ENCODE assay signal across 8 mouse cellular contexts in genomic region chr6:72900952-72901351, GRCm38 (mm10). TPM values are rescaled to one million over a fixed set of nuclear protein-coding genes. Genes with fewer than 3 reads are reported as not detected.
DNase-seq lines count a peak whose midpoint lies in the region; ATAC-seq and TF ChIP-seq lines count a peak whose summit lies in the region.

No protein-coding gene starts in this region.

- peak overlapping the region; percentile 98 for H3K4me3 ChIP-seq in lung, embryonic 14.5 days (ENCODE audit: low read depth, low read length)
- H3K4me3 ChIP-seq in embryonic facial prominence, embryonic 10.5 days, result peak overlapping the region; percentile 97
- peak overlapping the region; percentile 99 for H3K4me3 ChIP-seq in intestine, embryonic 15.5 days (replicated peaks)
- H3K4me3 ChIP-seq in neural tube, embryonic 14.5 days (ENCODE audit: low read depth, low read length), result peak overlapping the region; percentile 96

- no peaks in the 10 kb centered on the region for H3K9me3 ChIP-seq in lung, embryonic 14.5 days (ENCODE audit: low read depth, low read length)
- H3K9me3 ChIP-seq in embryonic facial prominence, embryonic 10.5 days, result no peaks in the 10 kb centered on the region
- no peaks in the 10 kb centered on the region for H3K9me3 ChIP-seq in intestine, embryonic 15.5 days
- H3K9me3 ChIP-seq in neural tube, embryonic 14.5 days (ENCODE audit: control insufficient read depth, low read length), result no peaks in the 10 kb centered on the region

- H3K27me3 ChIP-seq in lung, embryonic 14.5 days (ENCODE audit: insufficient read depth, low read length), result no peaks in the 10 kb centered on the region
- no peaks in the 10 kb centered on the region for H3K27me3 ChIP-seq in embryonic facial prominence, embryonic 10.5 days (replicated peaks; ENCODE audit: low read depth, poor library complexity, severe bottlenecking)
- no peaks in the 10 kb centered on the region for H3K27me3 ChIP-seq in intestine, embryonic 15.5 days (replicated peaks)
- no peaks in the 10 kb centered on the region; the same call in 1 of the 2 replicates for H3K27me3 ChIP-seq in neural tube, embryonic 14.5 days (ENCODE audit: control insufficient read depth, insufficient read depth, low read length)

- no peak for DNase-seq in lung, embryonic 14.5 days
- no peak for DNase-seq in lung, adult 18-20 months
- DNase-seq in embryonic facial prominence, embryonic 10.5 days (ENCODE audit: low spot score), result no peak
- DNase-seq in left cerebral cortex, adult 8-10 months (ENCODE audit: low spot score in 2 of 2), result no peak
- no peak for DNase-seq in urinary bladder, postnatal 4 days (ENCODE audit: low spot score in 2 of 2)

- no peak overlapping the region for H3K27ac ChIP-seq in lung, embryonic 14.5 days (ENCODE audit: low read depth)
- H3K27ac ChIP-seq in embryonic facial prominence, embryonic 10.5 days (replicated peaks), result peak overlapping the region; percentile 100
- H3K27ac ChIP-seq in intestine, embryonic 15.5 days, result no peak overlapping the region
- no peak overlapping the region for H3K27ac ChIP-seq in neural tube, embryonic 14.5 days (ENCODE audit: low read depth, low read length)

- H3K4me2 ChIP-seq in lung, embryonic 14.5 days, result peak overlapping the region; percentile 69
- H3K4me2 ChIP-seq in intestine, embryonic 15.5 days (replicated peaks), result peak overlapping the region; percentile 70
- H3K4me2 ChIP-seq in neural tube, embryonic 14.5 days (ENCODE audit: low read depth, low read length), result peak overlapping the region; percentile 62

- no peak for ATAC-seq in lung, embryonic 14.5 days (ENCODE audit: insufficient read depth)
- no peak for ATAC-seq in intestine, embryonic 15.5 days
- no peak for ATAC-seq in neural tube, embryonic 14.5 days (ENCODE audit: low read depth)
- no peak for ATAC-seq in frontal cortex, adult (ENCODE audit: low TSS enrichment)

- H3K36me3 ChIP-seq in lung, embryonic 14.5 days (ENCODE audit: insufficient read depth), result no peaks in the 10 kb centered on the region; the same call in 1 of the 2 replicates
- H3K36me3 ChIP-seq in embryonic facial prominence, embryonic 10.5 days (replicated peaks), result peaks cover 10% of the 10 kb centered on the region
- H3K36me3 ChIP-seq in intestine, embryonic 15.5 days, result no peaks in the 10 kb centered on the region
- H3K36me3 ChIP-seq in neural tube, embryonic 14.5 days (ENCODE audit: control insufficient read depth, insufficient read depth, low read length), result no peaks in the 10 kb centered on the region

- H3K9ac ChIP-seq in lung, embryonic 14.5 days, result peak overlapping the region; percentile 99
- H3K9ac ChIP-seq in intestine, embryonic 15.5 days, result no peak overlapping the region
- peak overlapping the region; percentile 98; the same call in 1 of the 2 replicates for H3K9ac ChIP-seq in neural tube, embryonic 14.5 days (replicated peaks; ENCODE audit: low read depth, low read length)

- WGBS in lung, embryonic 14.5 days, result 60% methylated on average over 7 of the region's 7 CpGs
- 48% methylated on average over 7 of the region's 7 CpGs for WGBS in embryonic facial prominence, embryonic 10.5 days
- 57% methylated on average over 7 of the region's 7 CpGs for WGBS in intestine, embryonic 15.5 days
- WGBS in neural tube, embryonic 14.5 days, result 61% methylated on average over 7 of the region's 7 CpGs

- H3K4me1 ChIP-seq in lung, embryonic 14.5 days (ENCODE audit: insufficient read depth), result peaks cover 6% of the 10 kb centered on the region
- peaks cover 27% of the 10 kb centered on the region for H3K4me1 ChIP-seq in embryonic facial prominence, embryonic 10.5 days
- peaks cover 3% of the 10 kb centered on the region; the same call in 1 of the 2 replicates for H3K4me1 ChIP-seq in intestine, embryonic 15.5 days (replicated peaks)
- H3K4me1 ChIP-seq in neural tube, embryonic 14.5 days (ENCODE audit: control insufficient read depth, insufficient read depth, low read length), result peaks cover 7% of the 10 kb centered on the region; the same call in 1 of the 2 replicates

- TF ChIP-seq CTCF in lung, embryonic 14.5 days (IDR thresholded peaks at IDR 0.05; ENCODE audit: low read depth), result no peak

RNA-seq across cellular contexts. Expression of gene Kcmf1, which starts 1.2 kb away (rescaled TPM):
- polyA plus RNA-seq in lung, embryonic 14.5 days (2014; fragmentation: Nextera tagmentation; extraction: Ambion mirVana), result 58.5 and 65.4 TPM in 2 replicates
- 32.3 and 37.5 TPM in 2 replicates for polyA plus RNA-seq in embryonic facial prominence, embryonic 10.5 days (2016; fragmentation: Nextera tagmentation; extraction: Ambion mirVana)
- polyA plus RNA-seq in intestine, embryonic 15.5 days (2015; fragmentation: Nextera tagmentation; extraction: Ambion mirVana), result 42.2 and 46.4 TPM in 2 replicates
- polyA plus RNA-seq in neural tube, embryonic 14.5 days (2014; fragmentation: Nextera tagmentation; extraction: Ambion mirVana), result 36.3 and 37.1 TPM in 2 replicates
- total RNA-seq in left cerebral cortex, adult 8-10 months (2022), result 10 to 100 TPM; 66.2 to 67.2 (median 67.1) TPM

RNA-seq across cellular contexts. Expression of gene Tmsb10, which starts 57.6 kb away (rescaled TPM):
- polyA plus RNA-seq in lung, embryonic 14.5 days (2014; fragmentation: Nextera tagmentation; extraction: Ambion mirVana), result 3,115 and 3,305 TPM in 2 replicates
- 3,167 and 3,450 TPM in 2 replicates for polyA plus RNA-seq in embryonic facial prominence, embryonic 10.5 days (2016; fragmentation: Nextera tagmentation; extraction: Ambion mirVana)
- polyA plus RNA-seq in intestine, embryonic 15.5 days (2015; fragmentation: Nextera tagmentation; extraction: Ambion mirVana), result 1,739 and 2,151 TPM in 2 replicates
- 4,880 and 5,654 TPM in 2 replicates for polyA plus RNA-seq in neural tube, embryonic 14.5 days (2014; fragmentation: Nextera tagmentation; extraction: Ambion mirVana)
- 100 to 1,000 TPM; 329 to 544 (median 431) TPM for total RNA-seq in left cerebral cortex, adult 8-10 months (2022)
